Mouse (Mus musculus): ENCODE measurements at regions not wholly inside any gene's neighbourhood (a gene's known extent, or its start where the extent isn't known, plus 50 kb on each side); places are given as distances from the start of the nearest gene placed in this dataset.

- Histone ChIP-seq H3K79me2 (ENCODE audit: control insufficient read depth, insufficient read depth, low read length, poor library complexity) (no peaks in the 10 kb centered on the region), H3K9ac (ENCODE audit: control insufficient read depth, low read depth, low read length, poor library complexity, severe bottlenecking) (no peak overlapping the region), H3K4me3 (ENCODE audit: control insufficient read depth in 1 of 2, insufficient read depth in 1 of 2, low read depth in 2 of 2, low read length in 2 of 2) (no peak overlapping the region), H3K27me3 (ENCODE audit: control insufficient read depth in 1 of 2, insufficient read depth in 2 of 2, low read length in 2 of 2) (no peaks in the 10 kb centered on the region), H3K4me1 (ENCODE audit: control insufficient read depth in 1 of 2, insufficient read depth in 2 of 2, low read length in 2 of 2) (no peaks in the 10 kb centered on the region), H3K36me3 (ENCODE audit: control insufficient read depth in 1 of 2, insufficient read depth in 2 of 2, low read length in 2 of 2) (no peaks in the 10 kb centered on the region), H3K9me3 (replicated peaks; ENCODE audit: insufficient read depth, low read length) (no peaks in the 10 kb centered on the region), H3K27ac (ENCODE audit: control insufficient read depth, low read depth, low read length) (no peak overlapping the region)
- no peak for TF ChIP-seq TAL1 (IDR thresholded peaks at IDR 0.05; ENCODE audit: low read length)
- TF ChIP-seq GATA1 (IDR thresholded peaks at IDR 0.05; ENCODE audit: low read depth, low read length), result no peak
- TF ChIP-seq USF2 (IDR thresholded peaks at IDR 0.05; ENCODE audit: borderline replicate concordance in 1 of 2, insufficient read depth in 1 of 2, low read depth in 1 of 2, low read length in 2 of 2), result no peak
- peak in 1 of 2 experiments; percentile 37; a peak in 1 of 4 replicates for TF ChIP-seq EP300 (IDR thresholded peaks at IDR 0.05; ENCODE audit: low read depth in 1 of 2, low read length in 2 of 2)
- no peak for TF ChIP-seq CHD1 (IDR thresholded peaks at IDR 0.05; ENCODE audit: low read depth, low read length)
- no peak for TF ChIP-seq CTCF (IDR thresholded peaks at IDR 0.05 in 2 of 3, conservative IDR thresholded peaks at IDR 0.05 in 1 of 3; ENCODE audit: control insufficient read depth in 1 of 3, insufficient read depth in 1 of 3, low read depth in 2 of 3, low read length in 3 of 3, poor library complexity in 1 of 3, severe bottlenecking in 1 of 3)
- DNase-seq (ENCODE audit: low read depth, low spot score), result peak; percentile 62
Observed at GRCm38 (mm10) chr15:88490316-88491090, 109.6 kb upstream of the Zdhhc25 start.

GRCm38 (mm10) chr15:88491091-88491366 is 109.1 kb upstream of the Zdhhc25 start:
- H3K27me3 ChIP-seq (ENCODE audit: control insufficient read depth in 1 of 2, insufficient read depth in 2 of 2, low read length in 2 of 2), result no peaks in the 10 kb centered on the region
- H3K4me1 ChIP-seq (ENCODE audit: control insufficient read depth in 1 of 2, insufficient read depth in 2 of 2, low read length in 2 of 2), result no peaks in the 10 kb centered on the region
- no peaks in the 10 kb centered on the region for H3K9me3 ChIP-seq (replicated peaks; ENCODE audit: insufficient read depth, low read length)
- peak; percentile 1 for DNase-seq (ENCODE audit: low read depth, low spot score)
- H3K36me3 ChIP-seq (ENCODE audit: control insufficient read depth in 1 of 2, insufficient read depth in 2 of 2, low read length in 2 of 2), result no peaks in the 10 kb centered on the region
- H3K9ac ChIP-seq (ENCODE audit: control insufficient read depth, low read depth, low read length, poor library complexity, severe bottlenecking), result no peak overlapping the region
- H3K79me2 ChIP-seq (ENCODE audit: control insufficient read depth, insufficient read depth, low read length, poor library complexity), result no peaks in the 10 kb centered on the region
- H3K4me3 ChIP-seq (ENCODE audit: control insufficient read depth in 1 of 2, insufficient read depth in 1 of 2, low read depth in 2 of 2, low read length in 2 of 2), result no peak overlapping the region
- no peak overlapping the region for H3K27ac ChIP-seq (ENCODE audit: control insufficient read depth, low read depth, low read length)
- TF ChIP-seq ELF1 (IDR thresholded peaks at IDR 0.05; ENCODE audit: low read depth, low read length), result no peak
- TF ChIP-seq CTCF (IDR thresholded peaks at IDR 0.05 in 2 of 3, conservative IDR thresholded peaks at IDR 0.05 in 1 of 3; ENCODE audit: control insufficient read depth in 1 of 3, insufficient read depth in 1 of 3, low read depth in 2 of 3, low read length in 3 of 3, poor library complexity in 1 of 3, severe bottlenecking in 1 of 3), result no peak
- no peak for TF ChIP-seq GATA1 (IDR thresholded peaks at IDR 0.05; ENCODE audit: low read depth, low read length)
- no peak for TF ChIP-seq GABPA (IDR thresholded peaks at IDR 0.05; ENCODE audit: low read depth, low read length)
- TF ChIP-seq POLR2AphosphoS2 (IDR thresholded peaks at IDR 0.05; ENCODE audit: low read length), result no peak
- TF ChIP-seq JUND (IDR thresholded peaks at IDR 0.05; ENCODE audit: low read depth, low read length), result no peak
- no peak for TF ChIP-seq ZC3H11A (IDR thresholded peaks at IDR 0.05; ENCODE audit: low read depth, low read length)

GRCm38 (mm10) chr15:88497957-88498356 is 102.1 kb upstream of the Zdhhc25 start:
- no peak overlapping the region for H3K4me3 ChIP-seq (ENCODE audit: control insufficient read depth in 1 of 2, insufficient read depth in 1 of 2, low read depth in 2 of 2, low read length in 2 of 2)
- DNase-seq (ENCODE audit: low read depth, low spot score), result no peak
- H3K79me2 ChIP-seq (ENCODE audit: control insufficient read depth, insufficient read depth, low read length, poor library complexity), result no peaks in the 10 kb centered on the region
- H3K9me3 ChIP-seq (replicated peaks; ENCODE audit: insufficient read depth, low read length), result no peaks in the 10 kb centered on the region
- H3K36me3 ChIP-seq (ENCODE audit: control insufficient read depth in 1 of 2, insufficient read depth in 2 of 2, low read length in 2 of 2), result no peaks in the 10 kb centered on the region
- no peak overlapping the region for H3K9ac ChIP-seq (ENCODE audit: control insufficient read depth, low read depth, low read length, poor library complexity, severe bottlenecking)
- TF ChIP-seq NRF1 (IDR thresholded peaks at IDR 0.05; ENCODE audit: insufficient read depth, low read depth, low read length, poor library complexity, severe bottlenecking), result no peak
- TF ChIP-seq ZKSCAN1 (IDR thresholded peaks at IDR 0.05; ENCODE audit: low read depth, low read length), result no peak
- TF ChIP-seq JUND (IDR thresholded peaks at IDR 0.05; ENCODE audit: low read depth, low read length), result no peak
- no peak for TF ChIP-seq SMC3 (IDR thresholded peaks at IDR 0.05; ENCODE audit: low read depth, low read length)
- no peak for TF ChIP-seq MAX (IDR thresholded peaks at IDR 0.05; ENCODE audit: low read length)
- no peak for TF ChIP-seq HCFC1 (IDR thresholded peaks at IDR 0.05; ENCODE audit: low read depth, low read length)
- no peak for TF ChIP-seq POLR2AphosphoS2 (IDR thresholded peaks at IDR 0.05; ENCODE audit: low read length)
- TF ChIP-seq MAZ (IDR thresholded peaks at IDR 0.05; ENCODE audit: low read depth, low read length), result no peak
- TF ChIP-seq MYC (IDR thresholded peaks at IDR 0.05; ENCODE audit: low read depth, low read length), result no peak
- TF ChIP-seq EP300 (IDR thresholded peaks at IDR 0.05; ENCODE audit: low read depth in 1 of 2, low read length in 2 of 2), result no peak
- TF ChIP-seq ETS1 (IDR thresholded peaks at IDR 0.05; ENCODE audit: low read depth, low read length), result no peak
- no peak for TF ChIP-seq KAT2A (conservative IDR thresholded peaks at IDR 0.05; ENCODE audit: low read depth, low read length)
- no peak for TF ChIP-seq USF1 (IDR thresholded peaks at IDR 0.05; ENCODE audit: low read depth, low read length)
- no peak for TF ChIP-seq TAL1 (IDR thresholded peaks at IDR 0.05; ENCODE audit: low read length)
- H3K27me3 ChIP-seq (ENCODE audit: control insufficient read depth in 1 of 2, insufficient read depth in 2 of 2, low read length in 2 of 2), result no peaks in the 10 kb centered on the region
- no peak overlapping the region for H3K27ac ChIP-seq (ENCODE audit: control insufficient read depth, low read depth, low read length)
- H3K4me1 ChIP-seq (ENCODE audit: control insufficient read depth in 1 of 2, insufficient read depth in 2 of 2, low read length in 2 of 2), result no peaks in the 10 kb centered on the region
